Mouse (Mus musculus) urinary bladder, postnatal 36 days (tissue): ENCODE results near the gene Ptpn1.

Source experiments
- DNase-seq, 2 experiments: peaks; one replicate each; pipeline ENCODE4 v3.0.0; 2022; ENCODE audit warnings: low spot score in 2 of 2, mixed read lengths in 1 of 2

Gene Ptpn1

DNA sequence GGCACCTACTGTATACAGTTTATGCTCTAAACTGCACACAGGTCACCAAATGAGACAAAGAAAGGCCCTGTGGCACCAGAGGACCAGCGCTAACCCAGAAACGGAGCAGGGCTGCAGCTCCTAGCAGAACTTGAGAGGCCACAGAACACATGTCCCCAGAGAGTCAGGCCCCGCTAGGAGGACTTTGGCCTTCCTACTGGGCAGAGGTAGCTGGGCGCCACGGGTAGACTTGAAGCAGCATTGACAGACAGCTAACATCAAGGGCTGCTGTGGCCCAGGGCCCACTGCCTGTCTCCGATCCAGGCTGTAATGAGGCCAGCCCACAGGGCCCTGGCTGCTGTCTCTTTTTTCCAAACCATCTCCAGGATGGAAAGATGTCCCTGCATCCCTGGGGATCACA lies 74.6 kb downstream of the Ptpn1 start:
- DNase-seq: no peak

DNA sequence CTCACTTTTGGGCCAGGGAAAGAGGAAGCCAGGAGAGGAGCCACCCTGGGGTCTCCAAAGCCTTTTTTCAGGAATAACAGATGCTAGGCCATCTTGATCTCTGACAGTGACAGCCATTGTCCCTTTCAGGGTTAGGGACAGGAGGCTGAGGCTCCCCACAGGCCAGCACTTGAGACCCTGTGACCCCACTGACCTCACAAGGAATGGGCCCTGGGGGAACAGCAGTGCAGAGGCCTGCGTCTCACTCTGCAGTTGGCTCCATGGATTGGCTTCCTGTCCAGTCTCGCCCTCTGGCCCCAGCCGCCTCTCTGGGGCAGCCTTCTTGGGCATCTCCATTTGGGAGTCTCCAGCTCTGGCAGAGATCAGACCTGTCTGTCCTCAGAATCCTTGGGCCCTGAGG lies 76.3 kb downstream of the Ptpn1 start:
- DNase-seq: no peak

DNA sequence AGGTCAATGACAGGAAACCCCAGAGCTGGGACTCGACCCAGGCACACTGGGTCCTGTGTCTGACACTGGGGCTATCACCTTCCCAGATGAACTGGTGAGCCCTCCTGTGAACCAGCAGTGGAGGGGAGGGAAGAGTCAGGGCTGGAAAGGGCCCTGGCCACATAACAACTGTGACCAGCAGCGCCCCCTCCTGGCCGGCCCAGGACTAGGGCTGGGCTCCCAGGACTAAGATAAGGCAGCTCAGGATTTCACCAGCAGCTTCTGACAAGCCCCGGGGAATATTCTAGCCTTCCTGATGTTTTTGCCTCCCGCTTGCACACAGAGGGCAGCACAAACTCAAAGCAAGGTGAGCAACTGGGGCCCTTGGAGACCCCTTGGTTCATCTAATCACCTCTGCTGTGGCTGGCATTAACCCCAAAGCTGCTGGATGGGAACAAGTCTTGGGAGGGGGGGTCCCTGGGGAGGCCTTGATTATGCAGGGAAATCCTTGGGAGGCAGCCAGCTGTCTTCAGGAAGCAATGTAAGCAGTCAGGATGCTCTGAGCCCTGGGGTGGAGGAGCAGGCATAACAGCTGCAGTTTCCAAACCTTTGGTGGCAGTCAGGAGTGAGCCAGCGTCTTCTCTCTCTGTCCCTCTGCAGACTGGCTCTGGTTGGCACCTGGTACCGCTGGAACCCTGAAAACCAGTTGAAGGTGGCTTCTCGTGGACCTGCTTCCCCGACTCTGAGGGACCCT lies 78.2 kb downstream of the Ptpn1 start, which contains the start of gene Ripor3:
TSS of gene Ripor3 (minus strand) at position 683 of the 733 bp plus-strand sequence.
- DNase-seq: peak; percentile 72 to 81

DNA sequence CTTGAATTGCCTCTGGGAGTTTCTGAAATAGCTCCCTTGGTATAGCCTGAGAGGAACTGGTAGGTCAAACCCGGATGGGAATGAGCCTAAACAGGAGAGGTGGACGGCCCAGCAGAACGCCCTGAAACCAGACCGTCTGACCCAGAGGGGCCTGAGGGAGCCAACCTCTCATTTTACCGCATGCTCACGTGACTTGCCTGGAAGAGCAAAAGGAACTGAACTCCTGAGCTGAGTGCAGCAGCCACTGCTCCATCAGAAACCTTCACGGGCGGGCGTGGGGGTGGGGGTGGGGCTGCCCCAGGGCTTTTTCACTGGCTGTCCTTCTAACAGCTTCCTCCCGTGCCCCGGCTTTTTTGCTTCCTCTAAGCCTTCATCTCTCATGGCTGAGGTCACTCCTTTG lies 79.0 kb downstream of the Ptpn1 start:
- no peak for DNase-seq

DNA sequence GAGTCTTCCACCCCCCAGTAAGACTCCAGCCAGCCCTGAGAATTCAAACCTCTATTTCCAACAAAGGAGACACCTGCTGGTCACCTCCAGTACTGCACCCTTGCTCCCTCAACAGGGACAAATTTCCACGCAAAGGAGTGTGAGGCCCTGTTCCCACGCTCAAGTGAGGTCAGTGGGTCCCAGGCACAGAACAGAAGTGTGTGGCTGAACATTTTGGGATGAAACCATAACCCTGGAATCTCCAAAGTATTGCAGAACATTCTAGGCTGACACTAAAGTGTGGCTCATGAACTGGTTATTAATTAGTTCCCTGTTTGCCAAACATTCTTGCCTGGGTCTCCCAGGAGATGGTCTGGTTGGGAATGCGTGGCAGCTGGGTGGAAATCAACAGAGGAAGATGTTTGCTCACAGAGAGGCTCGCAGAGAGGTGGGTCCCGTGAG lies 85.1 kb downstream of the Ptpn1 start:
- DNase-seq: peak; percentile 71 to 78

DNA sequence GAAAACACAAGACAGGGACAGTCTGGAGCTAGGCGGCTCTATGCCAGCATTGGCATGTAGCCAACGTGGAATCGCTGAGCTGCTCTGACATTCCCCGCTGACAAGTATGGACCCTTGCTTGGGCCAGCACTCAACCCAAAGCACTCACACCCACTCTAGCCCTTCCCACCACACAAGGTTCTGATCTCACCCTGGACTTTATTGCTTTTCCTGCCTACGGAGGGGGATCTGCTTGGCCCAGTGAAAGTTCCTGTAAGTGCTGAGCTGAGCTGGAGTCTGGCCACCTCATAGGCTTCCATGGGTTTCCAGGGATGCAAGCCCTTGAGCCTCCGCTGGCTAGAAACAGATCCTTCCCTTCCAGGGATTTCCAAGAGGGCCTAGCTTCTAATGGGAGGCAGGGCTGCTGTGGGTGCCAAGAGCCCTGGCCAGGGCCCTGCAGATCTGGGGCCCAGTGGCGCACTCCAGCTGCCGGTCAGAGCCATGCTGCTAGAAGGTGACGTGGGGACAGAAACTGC lies 87.4 kb downstream of the Ptpn1 start:
- DNase-seq: peak; percentile 44 to 64

DNA sequence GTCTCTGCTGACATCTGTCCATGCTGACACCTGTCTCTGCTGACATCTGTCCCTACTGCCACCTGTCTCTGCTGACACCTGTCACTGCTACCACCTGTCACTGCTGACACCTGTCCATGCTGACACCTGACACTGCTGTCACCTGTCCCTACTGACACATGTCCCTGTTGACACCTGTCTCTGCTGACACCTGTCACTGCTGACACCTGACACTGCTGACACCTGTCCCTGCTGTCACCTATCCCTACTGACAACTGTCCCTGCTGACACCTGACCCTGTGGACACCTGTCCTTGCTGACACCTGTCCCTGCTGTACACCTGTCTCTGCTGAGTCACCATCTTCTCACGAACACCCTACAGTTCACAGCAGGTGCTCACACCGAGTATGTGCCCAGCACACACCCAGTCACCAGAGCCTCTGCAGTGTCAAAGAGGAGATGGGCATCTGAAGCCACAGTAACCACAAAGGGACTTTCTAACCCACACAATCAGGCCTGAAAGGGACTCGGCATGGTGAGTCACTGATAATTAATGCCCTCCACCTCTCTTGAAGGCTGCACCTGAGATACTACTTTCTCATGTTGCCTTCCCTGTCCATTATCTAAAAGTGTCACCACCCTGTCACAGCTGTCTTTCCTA lies 92.0 kb downstream of the Ptpn1 start:
- no peak for DNase-seq

DNA sequence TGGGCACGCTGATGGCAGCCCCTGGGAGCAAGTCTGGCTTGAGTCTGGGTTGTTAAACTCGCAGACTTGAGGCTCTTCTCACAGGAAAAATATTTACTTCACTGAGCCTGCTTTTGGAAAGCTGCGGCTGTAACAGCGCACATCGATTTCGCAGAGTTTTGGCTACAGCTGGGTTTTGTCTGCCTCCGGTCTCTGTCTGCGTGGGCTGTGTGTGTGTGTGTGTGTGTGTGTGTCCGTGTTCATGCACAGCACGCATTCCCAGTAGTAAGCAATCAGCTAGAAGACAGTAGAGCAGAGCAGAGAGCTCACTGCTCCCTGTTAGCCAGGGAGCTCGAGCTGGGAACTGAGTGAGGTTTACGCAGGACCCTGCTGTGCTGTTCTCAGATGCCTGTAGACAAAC lies 93.3 kb downstream of the Ptpn1 start:
- peak; percentile 55 to 71 for DNase-seq

DNA sequence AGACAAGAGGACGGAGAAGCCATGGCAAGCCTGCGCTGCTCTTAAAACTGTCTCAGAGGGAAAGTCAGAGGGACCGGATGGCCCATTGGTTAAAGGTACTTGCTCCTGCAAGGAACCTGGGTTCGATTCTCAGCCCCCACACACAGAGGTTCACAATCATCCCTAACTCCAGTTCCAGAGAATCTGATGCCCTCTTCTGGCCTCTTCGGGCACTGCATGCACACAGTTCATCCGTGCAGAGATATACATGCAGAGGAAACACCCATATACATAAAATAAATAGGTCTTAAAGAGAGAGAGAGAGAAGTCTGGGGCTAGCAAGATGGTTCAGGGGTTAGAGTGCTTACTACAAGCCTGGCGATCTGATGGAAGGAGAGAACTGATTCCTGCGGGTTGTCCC lies 94.0 kb downstream of the Ptpn1 start:
- DNase-seq: no peak

DNA sequence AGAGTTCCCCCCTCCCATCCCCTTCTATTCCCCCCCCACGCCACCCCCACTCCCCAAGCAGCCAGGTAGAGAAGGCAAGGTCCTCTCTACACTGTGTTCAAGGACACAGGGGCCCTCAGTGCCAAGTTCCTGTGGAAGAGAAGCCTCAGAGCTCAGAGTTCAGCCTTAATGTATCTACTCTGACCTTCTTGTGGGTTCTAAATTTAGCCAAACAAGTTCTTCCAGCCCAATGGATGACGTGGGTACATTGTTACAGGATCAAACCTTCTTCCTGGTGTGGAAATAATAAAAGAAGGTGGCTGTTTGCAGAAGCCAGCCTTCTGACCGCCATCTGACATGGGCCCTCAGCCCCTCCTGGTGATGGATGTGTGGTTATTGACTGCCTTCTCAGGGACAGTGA lies 94.6 kb downstream of the Ptpn1 start:
- peak in 1 of 2 experiments; percentile 35 for DNase-seq

DNA sequence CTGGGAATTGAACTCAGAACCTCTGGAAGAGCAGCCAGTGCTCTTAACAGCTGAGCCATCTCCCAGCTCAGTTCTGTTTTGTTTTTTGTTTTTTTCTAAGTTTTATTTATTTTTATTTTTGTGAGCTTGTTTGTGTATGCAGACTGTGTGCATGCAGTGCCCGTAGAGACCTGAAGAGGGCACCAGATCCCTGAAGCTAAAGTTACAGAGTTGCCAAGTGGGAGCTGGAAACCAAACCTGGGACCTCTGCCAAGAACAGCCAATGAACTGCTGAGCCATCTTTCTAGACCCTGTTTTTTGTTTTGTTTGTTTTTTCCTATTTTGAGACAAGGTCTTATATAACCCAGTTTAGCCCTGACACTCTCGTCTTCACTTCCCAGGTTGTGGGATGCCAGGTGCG lies 96.5 kb downstream of the Ptpn1 start:
- no peak for DNase-seq
